Mouse (Mus musculus): ENCODE data around the gene Svopl. TPM values are rescaled to one million over a fixed set of nuclear protein-coding genes. Genes with fewer than 3 reads are reported as not detected.

Svopl gene
- polyA plus RNA-seq, 1 experiment from 2014 or later = 0.52 TPM

- Histone ChIP-seq H3K36me3 (ENCODE audit: control insufficient read depth, insufficient read depth, low read length) (no peaks in the 10 kb centered on the region), H3K9me3 (ENCODE audit: control insufficient read depth, low read length) (0 out of 2 replicates have a peak, but pooled peaks cover 3% of the 10 kb centered on the region), H3K4me2 (no peak overlapping the region), H3K9ac (ENCODE audit: low read length) (no peak overlapping the region), H3K27me3 (ENCODE audit: control insufficient read depth, insufficient read depth, low read length) (no peaks in the 10 kb centered on the region), H3K4me3 (ENCODE audit: low read depth, low read length) (no peak overlapping the region), H3K4me1 (ENCODE audit: control insufficient read depth, insufficient read depth, low read length) (no peaks in the 10 kb centered on the region), H3K27ac (ENCODE audit: low read depth, low read length) (no peak overlapping the region)
- no peak for DNase-seq (ENCODE audit: low spot score, missing footprints)
- no peak for ATAC-seq (ENCODE audit: low FRiP score)
- 90% methylated on average over 4 of the region's 4 CpGs for WGBS
Measured at GRCm38 (mm10) chr6:38071256-38071655, 24.5 kb upstream of the Svopl start.

DNA sequence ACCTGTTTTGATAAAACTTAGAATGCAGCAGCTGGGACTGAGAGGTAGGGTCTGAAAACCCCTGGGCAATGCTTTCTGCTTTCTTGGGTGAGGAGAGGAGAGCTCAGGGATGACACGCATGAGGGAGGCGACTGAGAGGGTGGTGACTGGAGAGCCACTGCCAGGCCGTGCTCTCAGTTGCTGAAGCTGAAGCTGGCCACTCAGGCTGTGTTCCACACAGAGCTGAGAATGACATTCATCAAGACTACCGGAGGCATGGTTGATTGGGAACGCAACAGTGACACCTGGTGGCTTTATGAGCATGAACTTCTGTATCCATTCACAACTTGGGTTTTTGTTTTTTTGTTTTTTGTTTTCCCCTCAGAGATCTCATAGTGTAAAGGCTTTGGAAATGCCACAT is 19.4 kb upstream of the Svopl start:
- no peaks in the 10 kb centered on the region for H3K36me3 ChIP-seq (ENCODE audit: control insufficient read depth, insufficient read depth, low read length)

GRCm38 (mm10) chr6:38065501-38066122 is 18.8 kb upstream of the Svopl start:
- Histone ChIP-seq H3K36me3 (ENCODE audit: control insufficient read depth, insufficient read depth, low read length) (no peaks in the 10 kb centered on the region), H3K27ac (ENCODE audit: low read depth, low read length) (no peak overlapping the region), H3K4me3 (ENCODE audit: low read depth, low read length) (no peak overlapping the region), H3K4me1 (ENCODE audit: control insufficient read depth, insufficient read depth, low read length) (no peaks in the 10 kb centered on the region), H3K9ac (ENCODE audit: low read length) (no peak overlapping the region), H3K4me2 (no peak overlapping the region), H3K9me3 (ENCODE audit: control insufficient read depth, low read length) (no peaks in the 10 kb centered on the region; the same call in 1 of the 2 replicates), H3K27me3 (ENCODE audit: control insufficient read depth, insufficient read depth, low read length) (no peaks in the 10 kb centered on the region)
- 86% methylated on average over 11 of the region's 11 CpGs for WGBS
- DNase-seq (ENCODE audit: low spot score, missing footprints) (no peak), ATAC-seq (ENCODE audit: low FRiP score) (0 out of 2 replicates have a peak, but pooled peaks have one; percentile 54)

More for the DNA sequence above, 19.4 kb upstream of the Svopl start:
- H3K9me3 ChIP-seq (ENCODE audit: control insufficient read depth, low read length) = no peaks in the 10 kb centered on the region; the same call in 1 of the 2 replicates
- no peak overlapping the region for H3K4me3 ChIP-seq (ENCODE audit: low read depth, low read length)
- no peaks in the 10 kb centered on the region for H3K4me1 ChIP-seq (ENCODE audit: control insufficient read depth, insufficient read depth, low read length)
- H3K27me3 ChIP-seq (ENCODE audit: control insufficient read depth, insufficient read depth, low read length) = no peaks in the 10 kb centered on the region
- WGBS = 5% methylated on average over 5 of the region's 5 CpGs
- no peak overlapping the region for H3K9ac ChIP-seq (ENCODE audit: low read length)
- no peak overlapping the region for H3K27ac ChIP-seq (ENCODE audit: low read depth, low read length)
- peak; percentile 92 for DNase-seq (ENCODE audit: low spot score, missing footprints)
- ATAC-seq (ENCODE audit: low FRiP score) = peak; percentile 85
- no peak overlapping the region for H3K4me2 ChIP-seq

GRCm38 (mm10) chr6:38065122-38065500 is 18.3 kb upstream of the Svopl start:
- H3K36me3 ChIP-seq (ENCODE audit: control insufficient read depth, insufficient read depth, low read length) = no peaks in the 10 kb centered on the region
- DNase-seq (ENCODE audit: low spot score, missing footprints) (no peak), ATAC-seq (ENCODE audit: low FRiP score) (no peak)
- no peaks in the 10 kb centered on the region for H3K27me3 ChIP-seq (ENCODE audit: control insufficient read depth, insufficient read depth, low read length)
- no peak overlapping the region for H3K4me3 ChIP-seq (ENCODE audit: low read depth, low read length)
- H3K9me3 ChIP-seq (ENCODE audit: control insufficient read depth, low read length) = no peaks in the 10 kb centered on the region; the same call in 1 of the 2 replicates
- H3K4me2 ChIP-seq = no peak overlapping the region
- no peaks in the 10 kb centered on the region for H3K4me1 ChIP-seq (ENCODE audit: control insufficient read depth, insufficient read depth, low read length)
- H3K9ac ChIP-seq (ENCODE audit: low read length) = no peak overlapping the region
- 76% methylated on average over 3 of the region's 3 CpGs for WGBS
- H3K27ac ChIP-seq (ENCODE audit: low read depth, low read length) = no peak overlapping the region

GRCm38 (mm10) chr6:38064621-38065020 is 17.8 kb upstream of the Svopl start:
- Histone ChIP-seq H3K4me2 (no peak overlapping the region), H3K4me1 (ENCODE audit: control insufficient read depth, insufficient read depth, low read length) (no peaks in the 10 kb centered on the region), H3K9me3 (ENCODE audit: control insufficient read depth, low read length) (no peaks in the 10 kb centered on the region; the same call in 1 of the 2 replicates), H3K9ac (ENCODE audit: low read length) (no peak overlapping the region), H3K4me3 (ENCODE audit: low read depth, low read length) (no peak overlapping the region), H3K27ac (ENCODE audit: low read depth, low read length) (no peak overlapping the region), H3K27me3 (ENCODE audit: control insufficient read depth, insufficient read depth, low read length) (no peaks in the 10 kb centered on the region), H3K36me3 (ENCODE audit: control insufficient read depth, insufficient read depth, low read length) (no peaks in the 10 kb centered on the region)
- no peak for ATAC-seq (ENCODE audit: low FRiP score)
- 84% methylated on average over 2 of the region's 2 CpGs for WGBS
- DNase-seq (ENCODE audit: low spot score, missing footprints) = no peak

DNA sequence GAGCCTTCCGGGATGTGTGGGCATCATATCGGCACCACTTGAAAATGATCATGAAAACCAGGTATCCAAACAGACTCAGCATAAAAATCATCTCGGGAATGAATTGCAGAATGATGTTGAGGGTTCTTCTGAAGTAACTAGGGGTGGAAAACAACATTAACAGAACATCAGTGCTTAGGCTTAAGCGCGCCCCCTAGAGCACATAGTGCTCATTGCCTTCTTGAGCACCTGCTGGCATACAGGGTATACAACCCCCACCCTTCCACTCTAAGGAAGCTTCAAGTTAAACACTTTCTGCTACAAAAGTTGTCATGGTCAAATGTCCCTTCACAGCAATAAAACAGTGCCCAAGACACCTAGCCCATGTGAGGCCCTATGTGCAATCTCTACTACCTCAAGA is 12.0 kb upstream of the Svopl start:
- no peak for ATAC-seq (ENCODE audit: low FRiP score)
- Histone ChIP-seq H3K4me1 (ENCODE audit: control insufficient read depth, insufficient read depth, low read length) (no peaks in the 10 kb centered on the region), H3K4me2 (no peak overlapping the region), H3K27me3 (ENCODE audit: control insufficient read depth, insufficient read depth, low read length) (no peaks in the 10 kb centered on the region), H3K9me3 (ENCODE audit: control insufficient read depth, low read length) (no peaks in the 10 kb centered on the region; the same call in 1 of the 2 replicates), H3K27ac (ENCODE audit: low read depth, low read length) (no peak overlapping the region), H3K9ac (ENCODE audit: low read length) (no peak overlapping the region), H3K36me3 (ENCODE audit: control insufficient read depth, insufficient read depth, low read length) (no peaks in the 10 kb centered on the region), H3K4me3 (ENCODE audit: low read depth, low read length) (no peak overlapping the region)
- DNase-seq (ENCODE audit: low spot score, missing footprints) = no peak
- 61% methylated on average over 5 of the region's 5 CpGs for WGBS

- H3K4me2 ChIP-seq = no peak overlapping the region
Measured at GRCm38 (mm10) chr6:38055471-38056330, 8.9 kb upstream of the Svopl start.

GRCm38 (mm10) chr6:38049601-38050000 is 2.8 kb upstream of the Svopl start:
- Histone ChIP-seq H3K9ac (ENCODE audit: low read length) (no peak overlapping the region), H3K9me3 (ENCODE audit: control insufficient read depth, low read length) (no peaks in the 10 kb centered on the region), H3K36me3 (ENCODE audit: control insufficient read depth, insufficient read depth, low read length) (no peaks in the 10 kb centered on the region), H3K27ac (ENCODE audit: low read depth, low read length) (no peak overlapping the region), H3K4me1 (ENCODE audit: control insufficient read depth, insufficient read depth, low read length) (no peaks in the 10 kb centered on the region), H3K4me2 (no peak overlapping the region), H3K4me3 (ENCODE audit: low read depth, low read length) (no peak overlapping the region), H3K27me3 (ENCODE audit: control insufficient read depth, insufficient read depth, low read length) (no peaks in the 10 kb centered on the region)
- 92% methylated on average over 6 of the region's 6 CpGs for WGBS
- ATAC-seq (ENCODE audit: low FRiP score) (no peak), DNase-seq (ENCODE audit: low spot score, missing footprints) (no peak)

More at GRCm38 (mm10) chr6:38055471-38056330, 8.9 kb upstream of the Svopl start:
- H3K4me1 ChIP-seq (ENCODE audit: control insufficient read depth, insufficient read depth, low read length) = no peaks in the 10 kb centered on the region
- H3K27ac ChIP-seq (ENCODE audit: low read depth, low read length) = no peak overlapping the region
- no peaks in the 10 kb centered on the region for H3K9me3 ChIP-seq (ENCODE audit: control insufficient read depth, low read length)
- H3K9ac ChIP-seq (ENCODE audit: low read length) = no peak overlapping the region
- DNase-seq (ENCODE audit: low spot score, missing footprints) = no peak
- no peaks in the 10 kb centered on the region for H3K27me3 ChIP-seq (ENCODE audit: control insufficient read depth, insufficient read depth, low read length)
- ATAC-seq (ENCODE audit: low FRiP score) = no peak
- 86% methylated on average over 15 of the region's 15 CpGs for WGBS
- no peak overlapping the region for H3K4me3 ChIP-seq (ENCODE audit: low read depth, low read length)
- H3K36me3 ChIP-seq (ENCODE audit: control insufficient read depth, insufficient read depth, low read length) = no peaks in the 10 kb centered on the region

Measured in midbrain, embryonic 11.5 days (tissue).